Mouse (Mus musculus): ENCODE measurements at regions not wholly inside any gene's neighbourhood (a gene's known extent, or its start where the extent isn't known, plus 50 kb on each side); places are given as distances from the start of the nearest gene placed in this dataset.

- H3K27ac ChIP-seq (ENCODE audit: control insufficient read depth, insufficient read depth, low read depth, low read length), result no peak overlapping the region
- no peak for TF ChIP-seq CTCF (IDR thresholded peaks at IDR 0.05; ENCODE audit: control insufficient read depth, insufficient read depth, insufficient replicate concordance, low read depth, low read length)
- TF ChIP-seq POLR2A (IDR thresholded peaks at IDR 0.05; ENCODE audit: control insufficient read depth, low read depth, low read length), result no peak
- no peaks in the 10 kb centered on the region for H3K27me3 ChIP-seq (ENCODE audit: control insufficient read depth, insufficient read depth, low read length)
- H3K4me1 ChIP-seq (ENCODE audit: control insufficient read depth, insufficient read depth, low read length), result no peaks in the 10 kb centered on the region
- no peak overlapping the region for H3K4me3 ChIP-seq (ENCODE audit: control insufficient read depth, low read depth, low read length)
- H3K36me3 ChIP-seq (ENCODE audit: control insufficient read depth, insufficient read depth, low read length), result no peaks in the 10 kb centered on the region
Observed at GRCm38 (mm10) chr14:102396036-102396734, 586.3 kb downstream of the Kctd12 start.

GRCm38 (mm10) chr14:102392351-102392750 lies 590.1 kb downstream of the Kctd12 start:
- Histone ChIP-seq H3K27ac (ENCODE audit: control insufficient read depth, insufficient read depth, low read depth, low read length) (no peak overlapping the region), H3K4me3 (ENCODE audit: control insufficient read depth, low read depth, low read length) (no peak overlapping the region), H3K36me3 (ENCODE audit: control insufficient read depth, insufficient read depth, low read length) (no peaks in the 10 kb centered on the region), H3K4me1 (ENCODE audit: control insufficient read depth, insufficient read depth, low read length) (no peaks in the 10 kb centered on the region), H3K27me3 (ENCODE audit: control insufficient read depth, insufficient read depth, low read length) (no peaks in the 10 kb centered on the region)
- TF ChIP-seq POLR2A (IDR thresholded peaks at IDR 0.05; ENCODE audit: control insufficient read depth, low read depth, low read length) (no peak), CTCF (IDR thresholded peaks at IDR 0.05; ENCODE audit: control insufficient read depth, insufficient read depth, insufficient replicate concordance, low read depth, low read length) (no peak)

GRCm38 (mm10) chr14:102372994-102373567 lies 609.4 kb downstream of the Kctd12 start:
- no peak for TF ChIP-seq CTCF (IDR thresholded peaks at IDR 0.05; ENCODE audit: control insufficient read depth, insufficient read depth, insufficient replicate concordance, low read depth, low read length)
- TF ChIP-seq POLR2A (IDR thresholded peaks at IDR 0.05; ENCODE audit: control insufficient read depth, low read depth, low read length), result no peak
- Histone ChIP-seq H3K4me1 (ENCODE audit: control insufficient read depth, insufficient read depth, low read length) (no peaks in the 10 kb centered on the region), H3K36me3 (ENCODE audit: control insufficient read depth, insufficient read depth, low read length) (no peaks in the 10 kb centered on the region), H3K27me3 (ENCODE audit: control insufficient read depth, insufficient read depth, low read length) (no peaks in the 10 kb centered on the region), H3K27ac (ENCODE audit: control insufficient read depth, insufficient read depth, low read depth, low read length) (no peak overlapping the region), H3K4me3 (ENCODE audit: control insufficient read depth, low read depth, low read length) (no peak overlapping the region)

GRCm38 (mm10) chr14:102361589-102361988 lies 620.8 kb downstream of the Kctd12 start:
- no peaks in the 10 kb centered on the region for H3K4me1 ChIP-seq (ENCODE audit: control insufficient read depth, insufficient read depth, low read length)
- H3K27me3 ChIP-seq (ENCODE audit: control insufficient read depth, insufficient read depth, low read length), result no peaks in the 10 kb centered on the region
- H3K36me3 ChIP-seq (ENCODE audit: control insufficient read depth, insufficient read depth, low read length), result no peaks in the 10 kb centered on the region
- H3K4me3 ChIP-seq (ENCODE audit: control insufficient read depth, low read depth, low read length), result no peak overlapping the region
- TF ChIP-seq CTCF (IDR thresholded peaks at IDR 0.05; ENCODE audit: control insufficient read depth, insufficient read depth, insufficient replicate concordance, low read depth, low read length), result no peak
- H3K27ac ChIP-seq (ENCODE audit: control insufficient read depth, insufficient read depth, low read depth, low read length), result no peak overlapping the region

- H3K4me3 ChIP-seq (ENCODE audit: control insufficient read depth, low read depth, low read length), result no peak overlapping the region
- no peaks in the 10 kb centered on the region for H3K36me3 ChIP-seq (ENCODE audit: control insufficient read depth, insufficient read depth, low read length)
- H3K4me1 ChIP-seq (ENCODE audit: control insufficient read depth, insufficient read depth, low read length), result no peaks in the 10 kb centered on the region
- H3K27ac ChIP-seq (ENCODE audit: control insufficient read depth, insufficient read depth, low read depth, low read length), result no peak overlapping the region
- no peak for TF ChIP-seq CTCF (IDR thresholded peaks at IDR 0.05; ENCODE audit: control insufficient read depth, insufficient read depth, insufficient replicate concordance, low read depth, low read length)
- no peak for TF ChIP-seq POLR2A (IDR thresholded peaks at IDR 0.05; ENCODE audit: control insufficient read depth, low read depth, low read length)
- no peaks in the 10 kb centered on the region for H3K27me3 ChIP-seq (ENCODE audit: control insufficient read depth, insufficient read depth, low read length)
Observed at GRCm38 (mm10) chr14:102329409-102329808, 599.7 kb downstream of the Lmo7 start.

GRCm38 (mm10) chr14:102306332-102306731 lies 576.6 kb downstream of the Lmo7 start:
- no peaks in the 10 kb centered on the region for H3K36me3 ChIP-seq (ENCODE audit: control insufficient read depth, insufficient read depth, low read length)
- H3K4me3 ChIP-seq (ENCODE audit: control insufficient read depth, low read depth, low read length), result no peak overlapping the region
- no peaks in the 10 kb centered on the region for H3K27me3 ChIP-seq (ENCODE audit: control insufficient read depth, insufficient read depth, low read length)
- TF ChIP-seq POLR2A (IDR thresholded peaks at IDR 0.05; ENCODE audit: control insufficient read depth, low read depth, low read length), result no peak
- no peak for TF ChIP-seq CTCF (IDR thresholded peaks at IDR 0.05; ENCODE audit: control insufficient read depth, insufficient read depth, insufficient replicate concordance, low read depth, low read length)
- H3K27ac ChIP-seq (ENCODE audit: control insufficient read depth, insufficient read depth, low read depth, low read length), result no peak overlapping the region
- H3K4me1 ChIP-seq (ENCODE audit: control insufficient read depth, insufficient read depth, low read length), result peaks cover 5% of the 10 kb centered on the region; the same call in 1 of the 2 replicates

- H3K27ac ChIP-seq (ENCODE audit: control insufficient read depth, insufficient read depth, low read depth, low read length), result no peak overlapping the region
- no peaks in the 10 kb centered on the region for H3K36me3 ChIP-seq (ENCODE audit: control insufficient read depth, insufficient read depth, low read length)
- no peak overlapping the region for H3K4me3 ChIP-seq (ENCODE audit: control insufficient read depth, low read depth, low read length)
- peaks cover 2% of the 10 kb centered on the region; the same call in 1 of the 2 replicates for H3K4me1 ChIP-seq (ENCODE audit: control insufficient read depth, insufficient read depth, low read length)
- no peak for TF ChIP-seq POLR2A (IDR thresholded peaks at IDR 0.05; ENCODE audit: control insufficient read depth, low read depth, low read length)
- no peak for TF ChIP-seq CTCF (IDR thresholded peaks at IDR 0.05; ENCODE audit: control insufficient read depth, insufficient read depth, insufficient replicate concordance, low read depth, low read length)
- no peaks in the 10 kb centered on the region for H3K27me3 ChIP-seq (ENCODE audit: control insufficient read depth, insufficient read depth, low read length)
Observed at GRCm38 (mm10) chr14:102302826-102303225, 573.1 kb downstream of the Lmo7 start.
